21 mouse cellular contexts compared by ENCODE assay signal in genomic region chr17:12128976-12129375, GRCm38 (mm10). TPM values are rescaled to one million over a fixed set of nuclear protein-coding genes. Genes with fewer than 3 reads are reported as not detected.
DNase-seq lines count a peak whose midpoint lies in the region; ATAC-seq and TF ChIP-seq lines count a peak whose summit lies in the region.
"Had no signal": no experiment of that assay in that cellular context is flagged by ENCODE, and none has a peak within 500 bp of the region (broad histone marks: within the 10 kb centered on the region; RNA-seq: fewer than 3 reads in every experiment).

No protein-coding gene starts in this region.

- H3K9me3 ChIP-seq in hindbrain, postnatal 0 days (ENCODE audit: low read length): no peaks in the 10 kb centered on the region
- H3K9me3 ChIP-seq in hindbrain, embryonic 11.5 days (ENCODE audit: control insufficient read depth, low read length): no peaks in the 10 kb centered on the region
- H3K9me3 ChIP-seq: forebrain, embryonic 13.5 days; heart, embryonic 15.5 days had no signal

- TF ChIP-seq CTCF in hindbrain, postnatal 0 days (IDR thresholded peaks at IDR 0.05; ENCODE audit: low read depth): no peak

- no peaks in the 10 kb centered on the region for H3K4me1 ChIP-seq in hindbrain, postnatal 0 days (ENCODE audit: insufficient read depth, low read length)
- H3K4me1 ChIP-seq in hindbrain, embryonic 11.5 days (replicated peaks; ENCODE audit: control insufficient read depth, insufficient read depth, low read length): no peaks in the 10 kb centered on the region
- H3K4me1 ChIP-seq: forebrain, embryonic 13.5 days; heart, embryonic 15.5 days had no signal

- no peaks in the 10 kb centered on the region for H3K27me3 ChIP-seq in hindbrain, postnatal 0 days (ENCODE audit: insufficient read depth, low read length)
- H3K27me3 ChIP-seq in hindbrain, embryonic 11.5 days (ENCODE audit: control insufficient read depth, insufficient read depth, low read length): no peaks in the 10 kb centered on the region
- H3K27me3 ChIP-seq: CH12.LX; forebrain, embryonic 13.5 days; heart, embryonic 15.5 days; Patski had no signal

- WGBS in hindbrain, postnatal 0 days: 66% methylated on average over 2 of the region's 2 CpGs
- WGBS in hindbrain, embryonic 11.5 days: 94% methylated on average over 2 of the region's 2 CpGs

- H3K9ac ChIP-seq in hindbrain, postnatal 0 days (replicated peaks; ENCODE audit: low read length): no peak overlapping the region
- no peak overlapping the region for H3K9ac ChIP-seq in hindbrain, embryonic 11.5 days (ENCODE audit: low read depth, low read length)
- H3K9ac ChIP-seq: forebrain, embryonic 13.5 days; forebrain, postnatal 0 days; heart, embryonic 15.5 days; hindbrain, embryonic 14.5 days had no signal

- no peak overlapping the region for H3K27ac ChIP-seq in hindbrain, postnatal 0 days
- H3K27ac ChIP-seq in hindbrain, embryonic 11.5 days (ENCODE audit: low read depth, low read length): no peak overlapping the region
- H3K27ac ChIP-seq: forebrain, embryonic 13.5 days; heart, adult 2 months; heart, embryonic 15.5 days; hindbrain, embryonic 14.5 days had no signal

- 0 out of 2 replicates have a peak, but pooled peaks cover 3% of the 10 kb centered on the region for H3K36me3 ChIP-seq in hindbrain, postnatal 0 days (ENCODE audit: insufficient read depth, low read length)
- H3K36me3 ChIP-seq in hindbrain, embryonic 11.5 days (ENCODE audit: control insufficient read depth, insufficient read depth, low read length): no peaks in the 10 kb centered on the region; the same call in 1 of the 2 replicates
- H3K36me3 ChIP-seq: heart, embryonic 15.5 days had no signal

- peak; percentile 67; the same call in 1 of the 2 replicates for ATAC-seq in hindbrain, postnatal 0 days
- ATAC-seq in hindbrain, embryonic 11.5 days (ENCODE audit: low FRiP score): no peak
- ATAC-seq: activated CD4-positive, CD25-positive, alpha-beta regulatory T cell, adult 4 months; forebrain, embryonic 13.5 days; forebrain, postnatal 0 days; intestine, embryonic 16.5 days; Patski had no signal

- no peak overlapping the region for H3K4me2 ChIP-seq in hindbrain, postnatal 0 days (ENCODE audit: low read depth, low read length)
- H3K4me2 ChIP-seq in hindbrain, embryonic 11.5 days (replicated peaks; ENCODE audit: low read depth, low read length): no peak overlapping the region
- H3K4me2 ChIP-seq: forebrain, embryonic 13.5 days; heart, embryonic 11.5 days; heart, embryonic 15.5 days; hindbrain, embryonic 14.5 days had no signal

- peak; percentile 33 for DNase-seq in adrenal gland, postnatal 10 days
- no peak for DNase-seq in adrenal gland, postnatal 25 days
- DNase-seq in hindbrain, postnatal 0 days (ENCODE audit: low spot score): no peak
- no peak for DNase-seq in hindbrain, embryonic 11.5 days (ENCODE audit: low spot score)
- peak; percentile 75 for DNase-seq in brain, adult 2 months (ENCODE audit: low read depth, low spot score)
- peak; percentile 82 for DNase-seq in testis, postnatal 14 days (ENCODE audit: low spot score)
- DNase-seq in urinary bladder, postnatal 10 days (ENCODE audit: low spot score): no peak
- DNase-seq: cerebellum, adult 9-10 months; cerebellum, postnatal 25 days; forebrain, postnatal 0 days; gastrocnemius, postnatal 14 days; heart, adult 2 months; heart, postnatal 14 days had no signal

- no peak overlapping the region for H3K4me3 ChIP-seq in hindbrain, postnatal 0 days (ENCODE audit: low read length)
- no peak overlapping the region for H3K4me3 ChIP-seq in hindbrain, embryonic 11.5 days (ENCODE audit: low read depth, low read length)
- H3K4me3 ChIP-seq: forebrain, embryonic 13.5 days; heart, adult 2 months; heart, embryonic 15.5 days had no signal

RNA-seq across cellular contexts. Expression of gene Agpat4, which starts 10.5 kb away (rescaled TPM):
- 10 to 100 TPM; 19.9 to 21.0 TPM for total RNA-seq in adrenal gland, postnatal 10 days (2021)
- 29.8 and 34.1 TPM in 2 replicates for total RNA-seq in adrenal gland, postnatal 25 days (2021)
- 53.6 and 59.3 TPM in 2 replicates for total RNA-seq in hindbrain, postnatal 0 days (2014; rRNA removed)
- 56.6 and 61.5 TPM in 2 replicates for polyA plus RNA-seq in hindbrain, postnatal 0 days (2015; fragmentation: Nextera tagmentation; extraction: Ambion mirVana)
- polyA plus RNA-seq in hindbrain, embryonic 11.5 days (2014; fragmentation: Nextera tagmentation; extraction: Ambion mirVana): 23.9 and 28.5 TPM in 2 replicates

Comparison
In these comparisons a context has a peak if more than half of its experiments do, and no peak if none do; other contexts are left out.
1. DNase-seq: peak in adrenal gland, postnatal 10 days (single experiment), brain, adult 2 months (single experiment) and testis, postnatal 14 days (single experiment); none in adrenal gland, postnatal 25 days (single experiment), hindbrain, postnatal 0 days (single experiment), hindbrain, embryonic 11.5 days (single experiment) and urinary bladder, postnatal 10 days (single experiment).